Mouse (Mus musculus): ENCODE results near the gene Gm20696.

DNA sequence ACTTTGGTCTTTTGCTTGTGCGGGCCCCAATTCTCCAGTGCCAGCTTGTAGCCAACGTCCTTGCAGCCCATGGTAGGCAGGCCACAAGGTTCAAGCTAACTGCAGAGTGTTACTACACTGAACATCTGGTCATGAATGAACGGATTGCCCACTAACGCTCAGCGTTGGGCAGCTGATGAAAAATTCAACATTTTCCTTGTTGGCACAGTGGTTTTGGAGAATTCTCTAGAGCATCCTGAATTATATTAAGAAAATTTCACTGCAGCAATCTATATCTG, 327.3 kb downstream of the Gm20696 start:
- TF ChIP-seq MAX (IDR thresholded peaks at IDR 0.05; ENCODE audit: low read length) = no peak
- TF ChIP-seq POLR2A (IDR thresholded peaks at IDR 0.05; ENCODE audit: low read depth, low read length) = peak; percentile 31; the same call in 1 of the 2 replicates
- TF ChIP-seq JUND (conservative IDR thresholded peaks at IDR 0.05; ENCODE audit: low read depth, low read length) = no peak
- TF ChIP-seq POLR2AphosphoS2 (IDR thresholded peaks at IDR 0.05; ENCODE audit: low read depth, low read length) = no peak
- no peak for TF ChIP-seq SMC3 (IDR thresholded peaks at IDR 0.05; ENCODE audit: low read depth, low read length)
- no peak for TF ChIP-seq BHLHE40 (IDR thresholded peaks at IDR 0.05; ENCODE audit: low read depth, low read length)
- no peak for TF ChIP-seq CTCF (conservative IDR thresholded peaks at IDR 0.05 in 1 of 2, IDR thresholded peaks at IDR 0.05 in 1 of 2; ENCODE audit: low read depth in 2 of 2, low read length in 2 of 2)
- TF ChIP-seq USF1 (IDR thresholded peaks at IDR 0.05; ENCODE audit: low read depth, low read length) = no peak
